Mouse (Mus musculus) neural tube, embryonic 13.5 days (tissue): ENCODE measurements around the gene Ankrd13d. TPM values are rescaled to one million over a fixed set of nuclear protein-coding genes. Genes with fewer than 3 reads are reported as not detected.

Source experiments
- ATAC-seq: fragments of 200-750 bp; cut with Nextera tagmentation; 2 replicates; pipeline ENCODE4 v1.8.0; 2017; ENCODE audit warnings: low read depth, mild to moderate bottlenecking, moderate TSS enrichment, moderate library complexity
- H3K27ac ChIP-seq: fragments of 300-500 bp; sonication (generic); replicated peaks from 2 replicates; pipeline ENCODE4 v1.5.1; 2015; ENCODE audit warnings: moderate library complexity, mild to moderate bottlenecking, inconsistent platforms
- H3K27me3 ChIP-seq: fragments of 300-500 bp; sonication (generic); 2 replicates; pipeline ENCODE4 v1.6.1; 2015; ENCODE audit warnings: mild to moderate bottlenecking, inconsistent platforms
- H3K36me3 ChIP-seq: fragments of 300-500 bp; sonication (generic); 2 replicates; pipeline ENCODE4 v1.6.1; 2015; ENCODE audit warnings: mild to moderate bottlenecking, inconsistent platforms
- H3K4me1 ChIP-seq: fragments of 300-500 bp; sonication (generic); replicated peaks from 2 replicates; pipeline ENCODE4 v1.6.1; 2015; ENCODE audit warnings: inconsistent platforms
- H3K4me2 ChIP-seq: fragments of 300-500 bp; sonication (generic); 2 replicates; pipeline ENCODE4 v1.6.1; 2015; ENCODE audit warnings: inconsistent platforms, mild to moderate bottlenecking, moderate library complexity
- H3K4me3 ChIP-seq: fragments of 300-500 bp; sonication (generic); 2 replicates; pipeline ENCODE4 v1.5.1; 2015; ENCODE audit warnings: mild to moderate bottlenecking, inconsistent platforms
- H3K9ac ChIP-seq: fragments of 300-500 bp; sonication (generic); 2 replicates; pipeline ENCODE4 v1.6.1; 2015; ENCODE audit warnings: moderate library complexity, mild to moderate bottlenecking, inconsistent platforms
- H3K9me3 ChIP-seq: fragments of 300-500 bp; sonication (generic); 2 replicates; pipeline ENCODE4 v1.6.1; 2016; ENCODE audit warnings: inconsistent platforms
- WGBS: fragments of 180-500 bp; shearing (Covaris S2); methylation state at CpG from one replicate; pipeline ENCODE4 v1.1.7; 2015; 5-methylcytosine and 5-hydroxymethylcytosine counted together
- microRNA-seq: library from miRNA; unstranded; fragments of <30 nt; microRNA quantifications from one replicate; pipeline ENCODE4, GENCODE M21; 2016
- polyA plus RNA-seq: library from polyadenylated mRNA; unstranded; fragments of >200 nt; fragmentation: Nextera tagmentation; extraction: Ambion mirVana; gene quantifications from 2 replicates; pipeline ENCODE4 v1.2.1, GENCODE M21; 2015

Gene Ankrd13d
- polyA plus RNA-seq, 1 experiment from 2014 or later: 33.1 TPM

GRCm38 (mm10) chr19:4228891-4229290 is 54.0 kb downstream of the Ankrd13d start:
- Histone ChIP-seq H3K9me3 (no peaks in the 10 kb centered on the region), H3K27ac (no peak overlapping the region), H3K27me3 (peaks cover 36% of the 10 kb centered on the region), H3K36me3 (no peaks in the 10 kb centered on the region), H3K4me2 (no peak overlapping the region), H3K9ac (no peak overlapping the region), H3K4me1 (peaks cover 13% of the 10 kb centered on the region), H3K4me3 (no peak overlapping the region)
- 76% methylated on average over 4 of the region's 4 CpGs for WGBS
- ATAC-seq: no peak

GRCm38 (mm10) chr19:4227894-4228678 is 54.9 kb downstream of the Ankrd13d start:
- no peaks in the 10 kb centered on the region for H3K36me3 ChIP-seq
- no peak overlapping the region for H3K27ac ChIP-seq
- 0 out of 2 replicates have a peak overlapping the region, but pooled peaks have one; percentile 0 for H3K9ac ChIP-seq
- H3K4me2 ChIP-seq: no peak overlapping the region
- WGBS: 16% methylated on average over 8 of the region's 8 CpGs
- no peak for ATAC-seq
- peaks cover 13% of the 10 kb centered on the region for H3K4me1 ChIP-seq
- peaks cover 36% of the 10 kb centered on the region for H3K27me3 ChIP-seq
- no peak overlapping the region for H3K4me3 ChIP-seq
- no peaks in the 10 kb centered on the region for H3K9me3 ChIP-seq

DNA sequence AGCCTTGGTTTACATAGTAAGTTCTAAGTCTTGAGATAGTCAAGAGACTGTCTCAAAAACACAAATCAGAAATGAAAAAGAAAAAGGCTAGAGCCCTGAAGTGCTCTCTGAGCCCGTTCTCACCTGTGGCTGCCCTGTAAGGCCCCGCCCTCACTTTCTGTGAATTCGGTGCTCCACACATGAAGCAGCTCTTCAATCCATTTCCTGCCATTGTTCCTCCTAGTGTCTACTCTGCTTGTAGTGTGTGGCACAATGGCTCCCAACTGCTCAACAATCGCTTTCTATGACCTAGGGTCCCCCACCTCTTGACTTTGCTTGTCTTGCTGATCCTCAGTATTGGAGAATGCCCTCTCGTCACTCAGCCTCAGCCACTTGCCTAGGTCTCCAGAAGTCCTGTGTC is 55.5 kb downstream of the Ankrd13d start:
- H3K4me3 ChIP-seq: no peak overlapping the region

GRCm38 (mm10) chr19:4226779-4227178 is 56.2 kb downstream of the Ankrd13d start:
- H3K4me1 ChIP-seq: peaks cover 5% of the 10 kb centered on the region
- no peak overlapping the region for H3K27ac ChIP-seq
- no peak overlapping the region for H3K4me3 ChIP-seq
- no peak overlapping the region for H3K4me2 ChIP-seq
- ATAC-seq: no peak
- H3K9ac ChIP-seq: no peak overlapping the region
- no peaks in the 10 kb centered on the region for H3K36me3 ChIP-seq
- H3K27me3 ChIP-seq: peaks cover 36% of the 10 kb centered on the region
- H3K9me3 ChIP-seq: no peaks in the 10 kb centered on the region
- WGBS: 87% methylated on average over 7 of the region's 7 CpGs

More for the DNA sequence above, 55.5 kb downstream of the Ankrd13d start:
- no peak overlapping the region for H3K27ac ChIP-seq
- ATAC-seq: no peak
- no peaks in the 10 kb centered on the region for H3K36me3 ChIP-seq
- peaks cover 36% of the 10 kb centered on the region for H3K27me3 ChIP-seq
- 70% methylated on average over 5 of the region's 5 CpGs for WGBS
- H3K4me1 ChIP-seq: peaks cover 11% of the 10 kb centered on the region
- H3K4me2 ChIP-seq: no peak overlapping the region
- no peaks in the 10 kb centered on the region for H3K9me3 ChIP-seq
- 0 out of 2 replicates have a peak overlapping the region, but pooled peaks have one; percentile 0 for H3K9ac ChIP-seq

GRCm38 (mm10) chr19:4222165-4222564 is 60.8 kb downstream of the Ankrd13d start:
- H3K27me3 ChIP-seq: peaks cover 33% of the 10 kb centered on the region
- 75% methylated on average over 11 of the region's 11 CpGs for WGBS
- peak; percentile 33; the same call in 1 of the 2 replicates for ATAC-seq
- H3K4me3 ChIP-seq: no peak overlapping the region
- no peaks in the 10 kb centered on the region for H3K36me3 ChIP-seq
- no peak overlapping the region for H3K4me2 ChIP-seq
- H3K9me3 ChIP-seq: no peaks in the 10 kb centered on the region
- peaks cover 18% of the 10 kb centered on the region for H3K4me1 ChIP-seq
- H3K27ac ChIP-seq: no peak overlapping the region
- no peak overlapping the region for H3K9ac ChIP-seq

GRCm38 (mm10) chr19:4220957-4221743 is 61.8 kb downstream of the Ankrd13d start:
- WGBS: 48% methylated on average over 14 of the region's 14 CpGs
- no peak overlapping the region for H3K9ac ChIP-seq

DNA sequence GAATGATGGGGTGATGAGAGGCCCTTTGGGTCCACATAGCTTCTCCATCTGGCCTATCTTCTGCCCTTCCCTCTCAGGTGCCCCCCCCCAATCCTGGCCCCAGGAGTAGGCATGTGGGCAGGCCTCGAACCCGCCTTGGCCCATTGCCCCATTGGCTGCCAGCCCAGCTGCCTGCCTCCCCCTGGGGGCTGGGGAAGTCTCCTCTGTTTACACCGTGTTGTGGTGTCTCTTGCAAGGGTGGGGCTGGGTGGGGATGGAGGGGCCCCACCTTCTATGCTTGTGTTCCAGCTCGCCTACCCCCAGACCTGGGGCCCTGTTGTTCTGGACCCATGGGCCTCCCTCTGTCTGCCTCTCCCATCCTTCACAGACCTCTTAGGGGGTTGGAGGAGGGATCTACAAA is 62.5 kb downstream of the Ankrd13d start:
- 59% methylated on average over 4 of the region's 4 CpGs for whole genome bisulfite sequencing
- no peak for ATAC-seq

More at GRCm38 (mm10) chr19:4220957-4221743, 61.8 kb downstream of the Ankrd13d start:
- peaks cover 22% of the 10 kb centered on the region for H3K4me1 ChIP-seq
- peaks cover 41% of the 10 kb centered on the region for H3K27me3 ChIP-seq
- no peak overlapping the region for H3K27ac ChIP-seq
- no peaks in the 10 kb centered on the region for H3K36me3 ChIP-seq
- H3K4me3 ChIP-seq: no peak overlapping the region
- ATAC-seq: no peak
- H3K4me2 ChIP-seq: no peak overlapping the region
- H3K9me3 ChIP-seq: no peaks in the 10 kb centered on the region

More for the DNA sequence above, 62.5 kb downstream of the Ankrd13d start:
- Histone ChIP-seq H3K9ac (no peak overlapping the region), H3K36me3 (no peaks in the 10 kb centered on the region), H3K4me1 (peaks cover 28% of the 10 kb centered on the region), H3K9me3 (no peaks in the 10 kb centered on the region), H3K4me3 (no peak overlapping the region), H3K27me3 (peaks cover 45% of the 10 kb centered on the region), H3K4me2 (no peak overlapping the region), H3K27ac (no peak overlapping the region)

Small RNAs within 50 kb of the gene (microRNA-seq; reads per million reads assigned to microRNA genes)
- gene Mir6985: not detected

Other genes starting within 250 kb of the Ankrd13d start
- 383 and 433 TPM in 2 replicates for gene Gstp1, start 245.2 kb downstream of the Ankrd13d start, polyA plus RNA-seq
- gene Gstp2, start 237.1 kb downstream of the Ankrd13d start, polyA plus RNA-seq: 1.5 and 1.7 TPM in 2 replicates
- gene Gstp3, start 223.6 kb downstream of the Ankrd13d start, polyA plus RNA-seq: not detected in 2 replicates
- gene Cabp2, start 201.6 kb downstream of the Ankrd13d start, polyA plus RNA-seq: not detected in 2 replicates
- gene Cdk2ap2, start 186.0 kb downstream of the Ankrd13d start, polyA plus RNA-seq: 82.6 and 86.4 TPM in 2 replicates
- 37.0 and 37.8 TPM in 2 replicates for gene Pitpnm1, start 183.1 kb downstream of the Ankrd13d start, polyA plus RNA-seq
- 92.4 and 94.0 TPM in 2 replicates for gene Aip, start 157.3 kb downstream of the Ankrd13d start, polyA plus RNA-seq
- gene Gpr152, start 143.3 kb downstream of the Ankrd13d start, polyA plus RNA-seq: not detected in 2 replicates
- 0.14 TPM in 2 replicates for gene Cabp4, start 139.1 kb downstream of the Ankrd13d start, polyA plus RNA-seq
- 119 and 120 TPM in 2 replicates for gene Coro1b, start 134.5 kb downstream of the Ankrd13d start, polyA plus RNA-seq
- 0.54 and 1.2 TPM in 2 replicates for gene Ptprcap, start 129.5 kb downstream of the Ankrd13d start, polyA plus RNA-seq
- 62.7 and 63.6 TPM in 2 replicates for gene Rps6kb2, start 119.8 kb downstream of the Ankrd13d start, polyA plus RNA-seq
- 5.1 and 6.6 TPM in 2 replicates for gene Carns1, start 107.7 kb downstream of the Ankrd13d start, polyA plus RNA-seq
- 0.80 and 0.88 TPM in 2 replicates for gene Tbc1d10c, start 91.9 kb downstream of the Ankrd13d start, polyA plus RNA-seq
- gene Ppp1ca, start 91.1 kb downstream of the Ankrd13d start, polyA plus RNA-seq: 683 and 709 TPM in 2 replicates
- 23.5 and 24.9 TPM in 2 replicates for gene Rad9a, start 81.5 kb downstream of the Ankrd13d start, polyA plus RNA-seq
- gene Clcf1, start 68.9 kb downstream of the Ankrd13d start, polyA plus RNA-seq: 0.67 and 0.79 TPM in 2 replicates
- not detected in 2 replicates for gene AC109138.7, start 68.8 kb downstream of the Ankrd13d start, polyA plus RNA-seq
- gene Pold4, start 51.2 kb downstream of the Ankrd13d start, polyA plus RNA-seq: 21.0 and 22.1 TPM in 2 replicates
- 7.2 and 8.2 TPM in 2 replicates for gene Ssh3, start 14.0 kb downstream of the Ankrd13d start, polyA plus RNA-seq
- gene Grk2, start 23.1 kb upstream of the Ankrd13d start, polyA plus RNA-seq: 22.3 and 25.5 TPM in 2 replicates
- gene Kdm2a, start 115.1 kb upstream of the Ankrd13d start, polyA plus RNA-seq: 38.2 and 41.5 TPM in 2 replicates
- 8.5 and 10.1 TPM in 2 replicates for gene Rhod, start 156.3 kb upstream of the Ankrd13d start, polyA plus RNA-seq
- gene Syt12, start 194.3 kb upstream of the Ankrd13d start, polyA plus RNA-seq: 2.7 and 4.2 TPM in 2 replicates
- gene 2010003K11Rik, start 215.4 kb upstream of the Ankrd13d start, polyA plus RNA-seq: not detected in 2 replicates
- 21.0 and 21.9 TPM in 2 replicates for gene Pcx, start 227.3 kb upstream of the Ankrd13d start, polyA plus RNA-seq